Mouse (Mus musculus) kidney, embryonic 16.5 days (tissue): ENCODE results near the gene Mpp1. TPM values are rescaled to one million over a fixed set of nuclear protein-coding genes. Genes with fewer than 3 reads are reported as not detected.
"Not testable (repeated sequence)": the region's sequence is repeated elsewhere in the genome, so short reads cannot be mapped to it uniquely, and the experiment has no call there.

Experiments
- ATAC-seq: fragments of 200-750 bp; cut with Nextera tagmentation; 2 replicates; pipeline ENCODE4 v1.8.0; 2017; ENCODE audit warnings: moderate TSS enrichment; ENCODE audit not compliant: low FRiP score, low TSS enrichment
- H3K27ac ChIP-seq: fragments of 300-500 bp; sonication (generic); 2 replicates; pipeline ENCODE4 v1.5.1; 2014; ENCODE audit warnings: low read length
- H3K27me3 ChIP-seq: fragments of 300-500 bp; sonication (generic); 2 replicates; pipeline ENCODE4 v1.6.1; 2014; ENCODE audit warnings: low read length, control low read depth, mixed read lengths; ENCODE audit not compliant: insufficient read depth
- H3K36me3 ChIP-seq: fragments of 300-500 bp; sonication (generic); 2 replicates; pipeline ENCODE4 v1.6.1; 2014; ENCODE audit warnings: low read length, control low read depth, mixed read lengths; ENCODE audit not compliant: insufficient read depth
- H3K4me1 ChIP-seq: fragments of 300-500 bp; sonication (generic); 2 replicates; pipeline ENCODE4 v1.6.1; 2014; ENCODE audit warnings: low read length, control low read depth, mixed read lengths; ENCODE audit not compliant: insufficient read depth
- H3K4me2 ChIP-seq: fragments of 300-500 bp; sonication (generic); replicated peaks from 2 replicates; pipeline ENCODE4 v1.6.1; 2014; ENCODE audit warnings: low read depth, low read length
- H3K4me3 ChIP-seq: fragments of 300-500 bp; sonication (generic); 2 replicates; pipeline ENCODE4 v1.5.1; 2014; ENCODE audit warnings: mild to moderate bottlenecking, low read length
- H3K9ac ChIP-seq: fragments of 300-500 bp; sonication (generic); replicated peaks from 2 replicates; pipeline ENCODE4 v1.6.1; 2014; ENCODE audit warnings: low read length
- H3K9me3 ChIP-seq: fragments of 300-500 bp; sonication (generic); 2 replicates; pipeline ENCODE4 v1.6.1; 2016; ENCODE audit warnings: low read length, control low read depth
- WGBS: fragments of 180-500 bp; shearing (Covaris S2); extraction: QIAGEN DNeasy Blood & Tissue Kit; methylation state at CpG from one replicate; pipeline ENCODE4 v1.1.7; 2014; 5-methylcytosine and 5-hydroxymethylcytosine counted together
- polyA plus RNA-seq: library from polyadenylated mRNA; unstranded; fragments of >200 nt; fragmentation: Nextera tagmentation; extraction: Ambion mirVana; gene quantifications from 2 replicates; pipeline ENCODE4 v1.2.1, GENCODE M21; 2015

Gene Mpp1
- polyA plus RNA-seq = 56.7 and 68.8 TPM in 2 replicates

DNA sequence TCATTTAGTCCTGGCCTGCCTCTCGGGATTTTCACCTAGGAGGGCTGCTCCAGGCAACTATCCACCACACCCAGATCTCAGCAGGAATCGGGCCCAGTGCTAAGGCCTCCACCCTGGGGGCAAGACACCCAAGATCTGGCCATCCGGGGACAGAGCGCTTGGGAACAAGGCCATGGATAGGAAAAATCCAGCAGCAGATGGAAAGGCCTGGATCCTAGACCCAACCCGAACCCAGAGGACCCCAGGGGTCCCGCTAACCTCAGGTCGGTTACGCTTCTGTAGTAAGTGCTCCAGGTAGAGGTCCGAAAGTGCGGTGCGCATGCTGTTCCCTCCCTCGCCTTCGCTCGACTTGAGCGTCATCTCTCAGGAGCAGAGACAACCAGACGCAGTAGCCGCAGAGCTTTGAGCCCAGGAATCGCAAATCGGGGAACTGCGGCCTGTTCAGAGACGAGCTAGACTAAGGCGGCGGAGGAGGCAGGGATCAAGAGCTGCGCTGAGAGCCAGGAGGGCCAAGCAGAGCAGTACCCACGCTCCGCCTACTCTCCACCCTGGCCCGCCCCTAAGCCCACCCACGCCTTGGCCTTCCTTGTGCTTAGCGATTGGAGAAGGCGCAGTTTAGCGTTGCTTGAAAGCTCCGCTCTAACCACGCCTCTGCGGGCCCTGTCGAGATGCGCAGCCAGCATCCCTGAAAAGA, at the start of gene Mpp1:
Gene Mpp1, minus strand, starts transcription at position 550 of the 694 bp plus-strand sequence.
- Histone ChIP-seq H3K27me3 (no peaks in the 10 kb centered on the region), H3K36me3 (no peaks in the 10 kb centered on the region), H3K4me1 (no peaks in the 10 kb centered on the region), H3K27ac (peak within 1 kb of the TSS; percentile 61; the same call in 1 of the 2 replicates), H3K9me3 (no peaks in the 10 kb centered on the region), H3K4me3 (peak within 1 kb of the TSS; percentile 62), H3K9ac (peak within 1 kb of the TSS; percentile 75), H3K4me2 (peak within 1 kb of the TSS; percentile 53)
- peak; percentile 99 for ATAC-seq
- 18% methylated on average over 36 of the region's 36 CpGs for WGBS

DNA sequence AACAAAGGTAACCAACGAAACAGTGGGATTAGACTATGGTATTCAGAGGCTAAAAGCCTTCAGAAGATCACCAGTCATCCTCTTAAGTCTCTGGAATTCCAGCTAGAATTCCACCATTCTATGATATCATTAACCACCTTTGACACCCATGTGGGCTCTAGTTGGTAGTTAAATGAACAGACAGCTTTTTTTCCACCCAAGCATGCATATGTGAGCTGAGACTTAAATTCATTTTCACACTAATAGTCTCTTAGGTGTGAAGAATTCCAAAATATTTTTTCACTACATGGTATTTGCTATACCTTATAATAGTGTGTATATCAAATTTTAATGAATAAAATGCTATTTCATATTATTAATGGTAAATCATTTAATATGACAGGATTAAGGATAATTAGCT, 32.9 kb upstream of the Mpp1 start, which contains the start of gene Smim9:
Gene Smim9, minus strand, starts transcription at position 101 of the 400 bp plus-strand sequence.
- Histone ChIP-seq H3K9me3 (no peaks in the 10 kb centered on the region), H3K9ac (no peak within 1 kb of the TSS), H3K4me1 (no peaks in the 10 kb centered on the region), H3K27me3 (no peaks in the 10 kb centered on the region), H3K4me3 (no peak within 1 kb of the TSS), H3K4me2 (no peak within 1 kb of the TSS), H3K36me3 (no peaks in the 10 kb centered on the region), H3K27ac (no peak within 1 kb of the TSS)
- ATAC-seq = no peak
- WGBS = 64% methylated on average over 1 of the region's 1 CpGs

DNA sequence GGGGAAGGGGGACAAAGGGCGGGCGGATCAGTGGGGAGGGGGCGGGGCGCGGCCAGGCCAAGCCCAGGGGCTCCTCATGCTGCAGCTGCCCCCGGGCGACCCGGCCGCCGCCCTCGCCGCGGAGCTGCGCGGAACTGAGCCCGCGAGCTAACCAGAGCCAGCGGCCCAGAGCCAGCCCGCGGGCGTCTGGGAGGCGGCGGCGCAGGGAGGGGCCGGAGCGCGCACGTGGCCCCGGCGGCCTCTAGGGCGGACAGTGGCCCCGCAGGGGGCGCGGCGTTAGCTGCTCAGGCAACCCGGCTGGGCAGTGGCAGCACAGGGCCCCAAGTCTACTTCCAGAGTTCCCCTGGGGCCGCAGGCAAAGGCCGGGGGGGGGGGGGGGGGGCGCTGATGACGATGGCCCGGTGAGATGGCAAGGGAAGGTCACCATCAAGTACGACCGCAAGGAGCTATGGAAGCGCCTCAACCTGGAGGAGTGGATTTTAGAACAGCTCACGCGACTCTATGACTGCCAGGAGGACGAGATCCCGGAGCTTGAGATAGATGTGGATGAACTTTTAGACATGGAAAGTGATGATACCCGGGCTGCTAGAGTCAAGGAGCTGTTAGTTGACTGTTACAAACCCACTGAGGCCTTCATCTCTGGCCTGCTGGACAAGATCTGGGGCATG, 24.9 kb upstream of the Mpp1 start:
- no peak overlapping the region for H3K27ac ChIP-seq
- ATAC-seq = peak; percentile 94
- peak overlapping the region; percentile 44 for H3K4me3 ChIP-seq
- H3K27me3 ChIP-seq = no peaks in the 10 kb centered on the region
- WGBS = 28% methylated on average over 23 of the region's 49 CpGs
- no peaks in the 10 kb centered on the region for H3K36me3 ChIP-seq
- H3K4me1 ChIP-seq = no peaks in the 10 kb centered on the region
- no peaks in the 10 kb centered on the region for H3K9me3 ChIP-seq
- H3K4me2 ChIP-seq = peak overlapping the region; percentile 57
- H3K9ac ChIP-seq = peak overlapping the region; percentile 62

DNA sequence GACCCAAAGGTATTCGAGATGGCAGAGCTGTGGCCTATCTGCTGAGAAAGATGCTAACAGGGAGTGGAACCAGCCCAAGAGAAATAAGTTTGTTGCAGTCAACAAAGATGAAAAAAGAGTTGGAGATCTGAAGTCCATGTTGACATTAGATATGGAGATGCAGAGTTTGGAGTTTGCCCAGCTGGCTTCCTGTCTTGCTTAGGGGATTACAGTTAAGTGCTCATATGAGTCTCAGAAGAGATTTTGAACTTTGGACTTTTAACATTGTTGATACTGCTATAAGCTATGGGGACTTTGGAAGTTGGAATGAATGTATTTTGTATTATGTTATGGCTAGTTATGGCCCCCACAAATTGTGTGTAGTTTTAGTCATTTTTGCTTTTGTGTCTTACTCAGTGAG, 21.4 kb upstream of the Mpp1 start:
- H3K4me3 ChIP-seq = no peak overlapping the region
- no peak for ATAC-seq
- no peaks in the 10 kb centered on the region for H3K27me3 ChIP-seq
- no peaks in the 10 kb centered on the region for H3K4me1 ChIP-seq
- H3K9ac ChIP-seq = no peak overlapping the region
- no peak overlapping the region for H3K4me2 ChIP-seq
- H3K36me3 ChIP-seq = no peaks in the 10 kb centered on the region
- H3K27ac ChIP-seq = no peak overlapping the region
- WGBS = 62% methylated on average over 1 of the region's 1 CpGs
- no peaks in the 10 kb centered on the region for H3K9me3 ChIP-seq

DNA sequence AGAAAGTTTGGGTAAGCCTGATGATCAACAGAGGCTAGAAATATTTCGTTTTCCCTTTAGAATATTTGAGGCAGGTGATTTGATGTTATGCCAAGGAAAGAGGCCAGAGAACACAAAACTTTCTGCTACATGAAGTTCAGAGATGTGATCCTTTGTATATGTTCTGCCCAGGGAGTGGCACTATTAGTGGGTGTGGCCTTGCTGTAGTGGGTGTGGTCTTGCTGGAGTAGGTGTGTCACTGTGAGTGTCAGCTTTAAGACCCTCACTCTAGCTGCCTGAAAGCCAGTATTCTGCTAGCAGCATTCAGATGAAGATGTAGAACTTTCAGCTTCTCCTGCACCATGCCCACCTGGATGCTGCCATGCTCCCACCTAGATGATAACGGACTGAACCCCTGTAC, 19.5 kb upstream of the Mpp1 start:
- H3K27ac ChIP-seq = no peak overlapping the region
- no peak overlapping the region for H3K9ac ChIP-seq
- H3K4me2 ChIP-seq = no peak overlapping the region
- 69% methylated on average over 2 of the region's 2 CpGs for WGBS
- H3K36me3 ChIP-seq = no peaks in the 10 kb centered on the region
- no peak for ATAC-seq
- H3K4me1 ChIP-seq = no peaks in the 10 kb centered on the region
- H3K9me3 ChIP-seq = no peaks in the 10 kb centered on the region
- H3K27me3 ChIP-seq = no peaks in the 10 kb centered on the region
- H3K4me3 ChIP-seq = no peak overlapping the region

DNA sequence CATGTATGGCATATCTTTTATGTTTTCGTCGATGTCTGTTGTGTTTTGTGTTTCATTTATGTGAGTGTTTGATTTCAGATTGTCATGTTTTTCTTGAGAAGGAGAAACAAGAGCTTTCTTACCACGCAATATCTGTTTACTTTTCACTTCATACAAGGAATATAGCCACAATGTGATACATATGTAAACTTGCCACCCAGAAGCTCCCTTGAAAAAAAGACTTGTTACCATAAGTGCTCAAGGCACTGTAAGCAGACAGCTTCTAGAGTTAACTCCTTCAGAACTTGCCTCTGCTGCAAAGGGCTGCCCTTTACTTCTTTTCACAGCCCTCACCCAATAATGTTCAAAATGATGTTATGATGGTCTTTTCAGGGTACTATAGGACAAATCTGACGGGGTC, 17.6 kb upstream of the Mpp1 start:
- Histone ChIP-seq H3K36me3 (no peaks in the 10 kb centered on the region), H3K9me3 (no peaks in the 10 kb centered on the region), H3K27ac (no peak overlapping the region), H3K4me2 (no peak overlapping the region), H3K9ac (no peak overlapping the region), H3K4me3 (no peak overlapping the region), H3K4me1 (no peaks in the 10 kb centered on the region), H3K27me3 (no peaks in the 10 kb centered on the region)
- WGBS = 78% methylated on average over 4 of the region's 4 CpGs
- ATAC-seq = no peak

DNA sequence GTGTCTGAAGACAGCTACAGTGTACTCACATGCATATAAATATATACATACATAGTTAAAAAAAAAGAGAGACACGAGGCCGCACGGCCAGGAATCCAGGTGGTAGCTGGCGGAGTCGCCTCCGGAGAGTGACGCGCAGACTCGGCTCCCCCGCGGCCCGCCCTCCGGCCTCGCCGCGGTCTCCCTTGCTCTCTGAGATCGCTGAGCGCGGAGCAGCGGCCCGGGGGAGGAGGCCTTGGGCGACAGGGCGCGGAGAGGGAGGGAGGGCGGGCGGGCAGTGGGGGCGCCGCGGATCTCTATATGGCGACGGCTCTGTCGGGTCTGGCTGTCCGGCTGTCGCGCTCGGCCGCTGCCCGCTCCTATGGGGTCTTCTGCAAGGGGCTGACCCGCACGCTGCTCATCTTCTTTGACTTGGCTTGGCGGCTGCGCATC, 12.3 kb upstream of the Mpp1 start:
- WGBS = 29% methylated on average over 18 of the region's 42 CpGs
- not testable (repeated sequence) for H3K27me3 ChIP-seq, H3K4me1 ChIP-seq, H3K27ac ChIP-seq, H3K9me3 ChIP-seq, H3K36me3 ChIP-seq
- Histone ChIP-seq H3K4me2 (peak overlapping the region; percentile 57), H3K4me3 (peak overlapping the region; percentile 35), H3K9ac (0 out of 2 replicates have a peak overlapping the region, but pooled peaks have one; percentile 22)
- ATAC-seq = peak; percentile 69

DNA sequence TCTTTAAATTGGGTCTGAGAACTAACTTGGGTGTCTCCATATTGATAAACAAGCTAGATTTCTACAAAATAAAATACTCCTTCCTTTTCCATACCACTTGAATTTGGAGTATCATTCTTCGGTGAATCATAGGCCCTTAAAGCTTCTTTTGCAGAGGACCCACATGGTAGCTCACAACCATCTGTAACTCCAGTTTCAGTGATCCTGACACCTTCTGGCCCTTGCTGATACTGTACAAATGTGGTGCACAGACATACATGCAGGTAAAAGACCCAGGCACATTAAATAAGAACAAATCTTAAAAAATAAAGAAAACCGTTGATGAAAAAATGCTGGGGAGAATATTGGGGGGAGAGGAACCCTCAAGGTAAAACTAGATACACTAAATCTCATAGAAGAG, 7.4 kb upstream of the Mpp1 start:
- Histone ChIP-seq H3K4me1 (no peaks in the 10 kb centered on the region), H3K27ac (no peak overlapping the region), H3K36me3 (no peaks in the 10 kb centered on the region), H3K4me3 (no peak overlapping the region), H3K4me2 (no peak overlapping the region), H3K9me3 (no peaks in the 10 kb centered on the region), H3K27me3 (no peaks in the 10 kb centered on the region), H3K9ac (no peak overlapping the region)
- no peak for ATAC-seq
- 90% methylated on average over 2 of the region's 2 CpGs for WGBS

DNA sequence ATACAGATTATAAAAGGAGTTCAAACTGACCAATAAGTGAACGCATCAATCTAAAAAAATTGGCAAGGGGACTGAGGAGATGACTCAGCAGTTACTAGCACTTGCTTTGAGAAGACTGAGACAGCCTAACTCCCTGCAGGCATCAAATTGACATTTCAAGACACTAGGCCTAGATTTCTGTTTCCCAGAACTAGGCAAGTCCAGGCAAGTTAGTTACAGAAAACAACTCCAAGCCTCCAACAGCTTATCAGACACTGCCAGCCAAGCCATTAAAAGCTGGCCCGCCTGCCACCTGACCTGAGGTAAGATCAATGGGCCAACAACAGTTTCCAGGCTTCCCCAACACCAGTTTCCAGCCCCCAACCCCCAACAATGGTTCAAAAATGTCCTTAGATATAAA, 6.9 kb upstream of the Mpp1 start:
- no peaks in the 10 kb centered on the region for H3K36me3 ChIP-seq
- H3K4me2 ChIP-seq = no peak overlapping the region
- no peaks in the 10 kb centered on the region for H3K9me3 ChIP-seq
- no peak for ATAC-seq
- 82% methylated on average over 2 of the region's 2 CpGs for WGBS
- no peak overlapping the region for H3K27ac ChIP-seq
- no peaks in the 10 kb centered on the region for H3K4me1 ChIP-seq
- H3K27me3 ChIP-seq = no peaks in the 10 kb centered on the region
- H3K9ac ChIP-seq = no peak overlapping the region
- H3K4me3 ChIP-seq = no peak overlapping the region

DNA sequence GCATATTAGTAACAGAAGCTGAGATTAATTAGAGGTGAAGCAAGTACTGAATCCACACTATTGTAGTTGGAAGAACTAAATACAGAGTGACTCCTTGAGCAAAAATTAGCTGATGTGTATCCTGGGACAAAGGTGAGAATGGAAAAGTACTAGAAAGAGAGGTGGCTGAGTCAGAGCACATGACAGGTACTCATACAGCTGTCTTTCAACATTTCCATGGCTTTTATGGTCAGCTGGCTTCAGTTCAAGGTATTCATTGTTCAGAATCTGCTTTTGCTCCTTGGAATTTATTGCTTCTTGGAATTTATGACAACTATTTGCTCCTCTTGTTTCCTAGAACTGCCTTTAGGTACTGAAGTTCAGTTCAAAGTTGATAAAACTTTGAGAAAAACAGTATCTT, 6.1 kb upstream of the Mpp1 start:
- Histone ChIP-seq H3K27me3 (no peaks in the 10 kb centered on the region), H3K9ac (no peak overlapping the region), H3K4me1 (no peaks in the 10 kb centered on the region), H3K9me3 (no peaks in the 10 kb centered on the region), H3K36me3 (no peaks in the 10 kb centered on the region), H3K4me2 (no peak overlapping the region), H3K27ac (no peak overlapping the region), H3K4me3 (no peak overlapping the region)
- ATAC-seq = no peak
